Mouse (Mus musculus) adipocyte (in vitro differentiated cells): ENCODE data around the gene Cldn3.

Experiments
- DNase-seq: peaks from one replicate; pipeline ENCODE4 v3.0.0-alpha.2; 2016; ENCODE audit warnings: low spot score

Gene Cldn3

GRCm38 (mm10) chr5:134965852-134966821 lies 19.9 kb upstream of the Cldn3 start:
- DNase-seq: no peak

- DNase-seq: no peak
Measured at GRCm38 (mm10) chr5:134967164-134967944, 18.7 kb upstream of the Cldn3 start.

GRCm38 (mm10) chr5:134970671-134971070 lies 15.3 kb upstream of the Cldn3 start:
- DNase-seq: no peak

GRCm38 (mm10) chr5:134973081-134973480 lies 12.9 kb upstream of the Cldn3 start:
- DNase-seq: no peak

- no peak for DNase-seq
Measured at GRCm38 (mm10) chr5:134973526-134973925, 12.5 kb upstream of the Cldn3 start.

GRCm38 (mm10) chr5:134974294-134974693 lies 11.7 kb upstream of the Cldn3 start:
- no peak for DNase-seq

- no peak for DNase-seq
Measured at GRCm38 (mm10) chr5:134974921-134975320, 11.1 kb upstream of the Cldn3 start.

GRCm38 (mm10) chr5:134976164-134976563 lies 9.8 kb upstream of the Cldn3 start:
- DNase-seq: no peak

GRCm38 (mm10) chr5:134976577-134977250 lies 9.3 kb upstream of the Cldn3 start:
- no peak for DNase-seq

- no peak for DNase-seq
Measured at GRCm38 (mm10) chr5:134977837-134978236, 8.2 kb upstream of the Cldn3 start.

GRCm38 (mm10) chr5:134981149-134981548 lies 4.9 kb upstream of the Cldn3 start:
- no peak for DNase-seq

- DNase-seq: no peak
Measured at GRCm38 (mm10) chr5:134983111-134983510, 2.9 kb upstream of the Cldn3 start.

GRCm38 (mm10) chr5:134983771-134984170 lies 2.2 kb upstream of the Cldn3 start:
- DNase-seq: no peak

- DNase-seq: no peak
Measured at GRCm38 (mm10) chr5:134986298-134987268, 569 bp downstream of the Cldn3 start.

GRCm38 (mm10) chr5:134989166-134989565 lies 3.2 kb downstream of the Cldn3 start:
- no peak for DNase-seq

- DNase-seq: peak; percentile 52
Measured at GRCm38 (mm10) chr5:134989741-134990140, 3.7 kb downstream of the Cldn3 start.

- no peak for DNase-seq
Measured at GRCm38 (mm10) chr5:134992566-134992965, 6.6 kb downstream of the Cldn3 start.

- DNase-seq: no peak
Measured at GRCm38 (mm10) chr5:134998359-134998758, 12.3 kb downstream of the Cldn3 start.

- DNase-seq: no peak
Measured at GRCm38 (mm10) chr5:134999797-135000196, 13.8 kb downstream of the Cldn3 start.

GRCm38 (mm10) chr5:135000751-135001150 lies 14.7 kb downstream of the Cldn3 start:
- no peak for DNase-seq

- no peak for DNase-seq
Measured at GRCm38 (mm10) chr5:135001309-135001708, 15.3 kb downstream of the Cldn3 start.
